Mouse (Mus musculus) thymus, adult 18-20 months (tissue): ENCODE data around the gene Tmem14c.
"Not testable (repeated sequence)": the region's sequence is repeated elsewhere in the genome, so short reads cannot be mapped to it uniquely, and the experiment has no call there.

ENCODE experiments used
- DNase-seq, 2 experiments: peaks; one replicate each; pipeline ENCODE4 v3.0.0; 2022; ENCODE audit warnings: mixed read lengths in 2 of 2

Gene Tmem14c

DNA sequence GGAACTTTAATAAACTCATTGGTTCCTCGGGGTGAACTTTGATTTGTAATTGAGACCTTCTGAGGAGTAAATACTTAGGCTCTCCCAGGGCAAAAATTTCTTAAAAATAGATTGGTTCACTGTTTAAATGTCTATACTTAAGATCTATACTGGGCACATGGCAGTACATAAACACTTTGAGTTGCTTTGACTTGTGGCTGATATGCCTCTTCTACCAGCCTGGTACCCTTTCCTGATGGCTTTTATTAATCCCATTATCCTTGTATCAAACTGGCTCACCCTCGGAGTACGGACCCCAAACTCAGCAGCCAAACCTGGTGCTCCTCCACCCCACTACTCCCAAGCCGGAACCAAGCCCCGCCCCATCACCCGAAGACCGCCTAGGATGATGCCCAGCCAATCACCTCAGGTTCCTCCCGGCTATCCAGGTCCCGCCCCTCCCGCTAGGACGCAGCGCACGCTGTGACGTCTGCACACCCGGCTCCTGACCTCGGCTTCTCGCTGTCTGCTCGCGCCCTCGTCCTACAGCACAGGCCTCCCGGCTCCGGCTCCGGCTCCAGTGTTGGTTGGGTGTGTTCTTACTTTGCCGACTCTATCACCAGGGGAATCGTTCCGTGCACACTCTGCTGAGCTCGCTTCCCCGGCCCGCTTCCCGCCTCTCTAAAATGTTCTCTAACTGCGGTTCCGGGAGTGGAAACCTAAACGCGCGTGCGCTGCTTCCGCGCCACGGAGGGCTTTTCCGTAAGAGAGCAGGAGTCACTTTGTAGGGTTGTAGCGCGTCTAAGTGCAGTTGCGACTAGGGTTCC lies at the start of gene Tmem14c:
Tmem14c (plus strand) TSS at position 464 of the 806 bp plus-strand sequence.
- DNase-seq: peak; percentile 89 to 92

DNA sequence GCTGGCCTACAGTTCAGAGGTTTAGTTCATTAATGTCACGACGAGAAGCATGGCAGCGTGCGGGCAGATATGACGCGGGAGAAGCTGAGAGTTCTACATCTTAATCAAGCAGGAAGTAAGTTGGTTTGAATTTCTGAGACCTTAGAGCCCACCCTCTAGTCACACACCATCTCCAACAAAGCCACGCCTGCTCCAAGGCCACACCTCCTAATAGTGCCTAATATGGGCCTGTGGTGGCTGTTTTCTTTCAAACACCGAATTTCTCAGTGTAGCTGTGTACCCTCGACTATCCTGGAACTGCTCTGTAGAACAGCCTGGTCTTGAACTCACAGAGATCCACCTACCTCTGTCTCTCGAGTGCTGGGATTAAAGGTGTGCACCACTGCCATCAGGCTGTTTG lies 48.5 kb upstream of the Tmem14c start:
- no peak for DNase-seq

DNA sequence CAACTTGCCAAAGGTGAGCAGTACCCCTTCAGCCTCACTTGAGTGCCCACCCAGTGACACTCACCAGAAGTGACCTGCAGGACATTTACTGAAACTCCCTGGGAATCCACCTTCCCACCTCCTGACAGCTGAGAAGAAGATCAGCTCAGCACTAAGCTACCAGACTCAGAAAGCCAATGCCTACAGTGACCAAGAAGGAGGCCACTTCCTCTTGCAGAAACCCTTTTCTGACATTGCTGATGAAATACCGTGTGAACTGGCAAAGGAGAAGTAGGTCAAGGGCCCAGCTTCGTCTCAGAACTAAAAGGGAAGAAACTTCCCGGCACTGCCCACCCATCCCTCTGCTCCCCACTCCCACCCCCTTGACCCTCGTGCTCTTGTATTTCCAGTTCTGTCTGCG lies 47.5 kb upstream of the Tmem14c start:
- no peak for DNase-seq

DNA sequence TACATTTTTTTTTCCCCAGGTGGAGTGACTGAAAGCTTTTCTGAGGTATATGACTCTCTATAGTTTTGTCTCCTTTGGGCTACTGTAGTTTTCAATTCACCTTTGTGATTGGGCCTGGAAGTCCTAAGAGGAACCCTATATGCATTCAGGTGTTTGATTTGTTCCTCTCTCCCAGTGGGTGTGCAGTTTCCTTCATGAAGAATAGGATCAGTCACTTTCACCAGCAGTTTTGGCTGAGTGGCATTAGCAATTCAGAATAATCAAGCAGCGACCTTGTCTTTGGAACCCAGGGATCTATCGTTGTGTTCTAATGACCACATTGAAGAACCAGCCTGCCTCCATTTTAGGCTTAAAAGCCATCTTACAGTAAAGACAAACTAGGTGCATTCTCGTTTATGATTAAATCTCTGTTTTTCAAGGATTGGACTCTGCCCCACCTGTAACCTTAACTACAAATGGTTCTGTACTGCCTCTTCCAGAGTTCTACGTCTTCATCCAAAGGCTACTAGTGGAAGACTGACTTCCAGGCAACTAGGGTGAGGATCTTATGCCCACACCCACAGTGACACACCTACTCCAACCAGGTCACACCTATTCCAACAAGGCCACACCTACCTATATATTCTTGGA lies 46.2 kb upstream of the Tmem14c start:
- DNase-seq: no peak

DNA sequence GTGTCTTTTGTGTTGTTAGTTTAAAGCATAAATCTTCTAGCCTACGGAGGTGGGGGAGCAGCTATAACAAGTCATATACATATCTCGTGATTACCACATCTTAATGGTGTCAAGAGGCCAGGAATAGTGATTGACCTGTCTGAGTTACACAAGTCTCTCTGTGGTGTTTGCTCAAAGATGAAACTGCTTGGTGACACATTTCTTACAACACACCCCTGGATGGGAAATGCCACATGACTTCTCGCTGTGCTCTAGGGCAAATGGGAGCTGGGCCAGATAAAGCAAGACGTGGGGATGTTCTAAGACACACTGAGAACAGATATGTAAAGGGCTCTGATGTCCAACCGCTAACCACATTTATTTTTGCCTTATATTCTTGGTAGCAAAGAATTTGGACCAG lies 44.8 kb upstream of the Tmem14c start:
- DNase-seq: no peak

DNA sequence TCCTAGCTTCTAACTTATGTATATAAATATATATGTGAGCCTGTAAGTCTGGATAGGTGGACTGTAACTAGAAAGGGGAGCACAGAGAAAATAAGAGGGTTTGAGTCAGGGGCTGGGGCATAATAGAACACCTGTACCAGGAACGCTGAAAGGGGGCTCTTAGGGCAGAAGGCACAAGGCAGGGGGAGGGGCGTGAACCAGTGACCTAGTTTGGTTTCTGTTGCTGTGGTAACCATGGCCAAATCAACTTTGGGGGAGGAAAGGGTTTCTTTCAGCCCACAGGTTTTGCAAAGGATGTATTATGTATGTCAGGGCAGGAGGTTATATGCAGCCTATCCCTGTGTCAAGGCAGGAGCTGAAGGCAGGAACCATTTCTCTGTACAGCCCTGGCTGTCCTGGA lies 44.3 kb upstream of the Tmem14c start:
- DNase-seq: peak; percentile 58 to 68

DNA sequence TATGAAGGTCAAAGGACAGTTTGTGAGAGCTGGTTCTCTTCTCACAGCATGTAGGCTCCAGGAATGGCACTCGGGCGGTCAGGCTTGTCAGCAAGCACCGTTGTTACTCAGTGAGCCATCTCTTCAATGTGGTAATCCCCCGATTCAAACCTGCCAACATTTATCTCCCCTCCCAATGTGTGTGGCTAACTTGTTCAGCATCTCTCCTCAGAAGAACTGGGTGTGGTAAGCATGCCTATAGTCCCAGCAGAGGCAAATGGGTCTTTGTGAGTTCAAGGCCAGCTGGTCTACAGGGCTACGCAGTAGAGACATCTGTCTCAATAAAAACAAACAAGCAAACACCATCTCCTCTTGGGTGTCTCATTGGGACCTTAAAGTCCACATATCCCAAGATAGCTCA lies 43.1 kb upstream of the Tmem14c start:
- DNase-seq: no peak

DNA sequence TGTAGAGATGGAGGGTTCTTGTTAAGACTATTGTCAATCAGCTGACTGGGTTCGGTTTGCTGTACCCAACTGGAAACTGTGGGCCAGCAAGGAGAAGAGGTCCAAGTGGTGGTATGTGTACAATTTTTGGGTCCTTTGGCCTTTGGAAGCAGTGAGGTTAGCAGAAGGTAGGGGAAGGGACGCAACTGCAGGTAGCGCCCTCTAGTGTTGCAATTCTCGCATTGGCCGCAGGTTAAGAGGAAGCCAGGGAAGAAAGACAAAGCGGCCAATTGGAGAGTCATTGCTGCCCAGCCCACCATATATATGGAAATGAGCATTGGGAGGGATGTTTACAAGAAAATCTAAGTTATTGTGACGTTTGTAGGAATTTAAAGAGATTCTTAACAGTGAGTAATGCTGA lies 38.5 kb upstream of the Tmem14c start:
- peak in 1 of 2 experiments; percentile 20 for DNase-seq

DNA sequence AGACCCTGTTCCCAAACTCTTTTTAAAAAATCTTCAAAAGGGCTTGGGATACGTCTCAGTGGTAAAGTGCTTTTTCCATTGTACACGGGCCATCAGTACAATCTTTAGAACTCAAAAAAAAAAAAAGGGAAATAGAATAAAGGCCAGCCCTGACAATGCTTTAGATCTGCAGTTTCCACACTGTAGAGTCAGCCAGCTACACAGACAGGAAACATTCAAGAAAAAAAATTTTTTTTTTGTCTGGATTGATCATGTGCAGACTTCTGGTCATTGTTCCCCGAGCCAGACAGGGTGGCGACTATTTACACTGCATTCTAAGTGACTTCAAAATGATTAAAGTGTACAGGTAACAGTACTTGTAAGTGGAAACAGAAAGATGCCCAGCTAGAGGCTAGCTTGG lies 37.4 kb upstream of the Tmem14c start:
- DNase-seq: no peak

DNA sequence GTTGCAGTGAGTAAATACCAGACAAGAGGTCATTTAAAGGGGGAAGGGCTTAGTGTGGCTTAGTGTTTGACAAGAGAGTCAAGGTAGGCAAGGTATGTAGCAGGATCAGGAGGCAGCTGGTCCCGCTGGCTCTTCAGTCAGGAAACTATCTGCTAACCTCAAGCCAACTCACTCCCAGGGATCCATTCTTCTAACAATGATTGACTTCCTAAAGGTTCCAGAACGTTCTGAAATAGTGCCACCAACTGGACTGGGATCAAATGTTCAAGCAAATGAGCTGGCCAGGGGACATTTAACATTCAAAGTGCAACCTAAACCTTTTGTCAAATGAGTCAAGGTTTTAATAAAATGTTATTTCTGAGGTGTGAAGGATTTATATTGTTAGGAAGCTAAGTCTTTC lies 36.8 kb upstream of the Tmem14c start:
- DNase-seq: no peak

DNA sequence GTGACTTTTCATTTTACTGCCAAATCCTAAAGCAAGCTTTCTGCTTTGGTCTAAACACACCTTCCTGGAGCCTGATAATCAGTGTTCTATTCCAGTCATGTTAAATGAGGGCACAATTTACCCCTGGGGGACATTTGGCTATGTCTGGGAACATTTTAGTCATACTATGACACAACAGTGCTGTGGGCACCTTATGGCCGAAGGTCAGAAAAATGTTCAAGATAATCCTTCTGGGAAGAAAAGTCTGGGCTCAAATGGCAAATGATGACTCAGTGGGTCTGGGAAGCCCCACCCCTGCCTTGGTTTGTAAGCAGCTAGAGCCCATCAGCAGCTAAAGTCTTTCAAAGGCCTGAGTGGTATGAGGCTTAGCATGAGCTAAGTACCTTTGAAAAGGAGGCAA lies 33.3 kb upstream of the Tmem14c start:
- DNase-seq: no peak

DNA sequence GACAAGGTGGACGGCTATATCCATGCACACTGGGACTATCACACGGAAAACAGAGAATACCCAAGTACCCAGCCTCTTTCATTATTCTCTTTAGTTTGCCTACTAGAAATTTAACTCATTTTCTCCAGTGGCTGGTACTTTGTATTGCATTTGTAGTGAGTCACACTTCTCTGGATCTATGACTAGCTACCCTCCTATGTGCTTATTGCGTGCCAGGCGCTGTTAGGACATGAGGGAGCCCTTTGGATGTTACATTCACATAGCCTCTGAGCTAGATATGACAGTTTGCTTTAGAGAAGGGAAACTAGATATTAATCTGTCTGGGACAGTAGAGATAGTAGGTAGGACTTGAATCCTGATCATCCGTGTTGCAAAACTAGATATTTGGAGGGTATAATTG lies 30.0 kb upstream of the Tmem14c start:
- no peak for DNase-seq

DNA sequence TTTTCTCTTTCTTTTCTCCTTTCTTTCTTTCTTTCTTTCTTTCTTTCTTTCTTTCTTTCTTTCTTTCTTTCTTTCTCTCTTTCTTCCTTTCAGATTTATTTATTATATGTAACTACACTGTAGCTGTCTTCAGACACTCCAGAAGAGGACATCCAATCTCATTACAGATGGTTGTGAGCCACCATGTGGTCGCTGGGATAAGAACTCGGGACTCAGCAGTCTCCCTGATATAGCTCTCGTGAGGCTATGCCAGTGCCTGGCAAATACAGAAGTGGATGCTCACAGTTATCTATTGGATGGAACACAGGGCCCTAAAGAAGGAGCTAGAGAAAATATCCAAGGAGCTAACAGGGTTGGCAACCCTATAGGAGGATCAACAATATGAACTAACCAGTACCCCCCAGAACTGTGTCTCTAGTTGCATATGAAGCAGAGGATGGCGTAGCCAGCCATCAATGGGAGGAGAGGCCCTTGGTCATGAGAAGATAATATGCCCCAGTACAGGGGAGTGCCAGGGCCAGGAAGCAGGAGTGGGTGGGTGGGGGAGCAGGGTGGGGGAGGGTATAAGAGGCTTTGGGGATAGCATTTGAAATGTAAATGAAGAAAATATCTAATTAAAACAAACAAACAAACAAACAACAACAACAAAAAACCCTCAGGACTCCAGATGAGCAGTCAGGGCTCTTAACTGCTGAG lies 28.3 kb upstream of the Tmem14c start:
- not testable (repeated sequence) for DNase-seq

DNA sequence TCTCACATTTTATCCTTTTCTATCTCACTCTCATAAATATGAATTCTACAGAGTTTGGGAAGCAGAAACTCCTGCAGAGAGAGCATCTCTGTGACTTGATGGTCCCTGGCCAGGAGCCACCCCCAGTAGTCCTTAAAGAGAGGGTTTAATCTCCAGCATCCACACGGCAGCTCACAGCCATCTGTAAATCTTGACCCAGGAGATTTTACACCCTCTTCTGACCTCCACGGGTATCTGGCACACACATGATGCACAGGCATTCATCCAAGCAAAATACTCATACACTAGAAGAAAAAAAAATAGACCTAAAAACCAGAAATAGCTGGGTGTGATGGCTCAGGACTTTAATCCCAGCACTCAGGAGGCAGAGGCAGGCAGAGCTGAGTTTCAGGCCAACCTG lies 27.7 kb upstream of the Tmem14c start:
- DNase-seq: no peak

DNA sequence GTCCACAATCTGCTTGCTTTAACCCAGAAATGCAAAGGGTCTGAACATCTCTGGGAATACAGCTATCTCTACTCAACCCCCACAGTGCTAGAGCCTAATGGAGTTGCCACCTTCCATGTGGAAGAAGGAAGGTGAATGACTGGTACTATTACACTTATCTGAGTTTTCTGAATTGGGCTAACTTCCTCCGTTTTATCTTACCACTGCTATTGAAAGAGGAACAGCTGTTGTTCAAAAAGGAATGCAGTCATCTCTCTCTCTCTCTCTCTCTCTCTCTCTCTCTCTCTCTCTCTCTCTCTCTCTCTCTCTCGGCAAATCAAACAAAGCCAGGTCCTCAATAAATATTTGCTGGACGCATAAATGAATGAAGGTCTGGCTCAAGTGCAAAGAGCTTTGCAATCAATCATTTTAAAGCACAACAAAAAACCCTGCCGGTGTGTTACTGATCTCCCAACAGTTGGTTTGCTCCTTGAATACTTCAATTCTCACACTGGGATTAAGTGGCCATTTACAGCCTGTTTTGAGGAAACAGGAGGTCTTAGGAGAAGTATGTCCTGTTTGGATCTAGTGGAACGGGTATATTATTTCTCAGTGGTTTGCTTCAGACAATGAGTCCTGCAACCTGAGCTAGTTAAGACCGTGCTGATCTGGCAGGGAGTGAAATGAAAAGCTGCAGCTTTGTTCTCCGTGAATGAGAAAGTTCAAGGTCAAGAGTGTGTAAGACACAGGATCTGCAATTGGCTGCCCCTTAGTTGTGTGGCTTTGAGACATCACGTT lies 21.4 kb upstream of the Tmem14c start:
- no peak for DNase-seq

DNA sequence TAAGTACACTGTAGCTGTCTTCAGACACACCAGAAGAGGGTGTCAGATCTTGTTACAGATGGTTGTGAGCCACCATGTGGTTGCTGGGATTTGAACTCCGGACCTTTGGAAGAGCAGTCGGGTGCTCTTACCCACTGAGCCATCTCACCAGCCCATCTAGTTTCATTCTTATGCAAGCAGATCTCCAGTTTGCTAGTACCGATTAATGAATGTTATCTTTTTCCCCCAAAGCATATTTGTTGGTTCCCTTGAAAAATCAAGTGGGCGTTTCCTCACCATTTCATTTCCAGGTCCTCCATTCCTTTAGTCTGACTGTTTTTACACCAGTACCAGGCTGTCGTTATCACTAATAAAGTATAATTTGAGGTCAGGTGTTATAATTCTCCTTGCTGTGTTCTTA lies 17.6 kb upstream of the Tmem14c start:
- DNase-seq: not testable (repeated sequence)

DNA sequence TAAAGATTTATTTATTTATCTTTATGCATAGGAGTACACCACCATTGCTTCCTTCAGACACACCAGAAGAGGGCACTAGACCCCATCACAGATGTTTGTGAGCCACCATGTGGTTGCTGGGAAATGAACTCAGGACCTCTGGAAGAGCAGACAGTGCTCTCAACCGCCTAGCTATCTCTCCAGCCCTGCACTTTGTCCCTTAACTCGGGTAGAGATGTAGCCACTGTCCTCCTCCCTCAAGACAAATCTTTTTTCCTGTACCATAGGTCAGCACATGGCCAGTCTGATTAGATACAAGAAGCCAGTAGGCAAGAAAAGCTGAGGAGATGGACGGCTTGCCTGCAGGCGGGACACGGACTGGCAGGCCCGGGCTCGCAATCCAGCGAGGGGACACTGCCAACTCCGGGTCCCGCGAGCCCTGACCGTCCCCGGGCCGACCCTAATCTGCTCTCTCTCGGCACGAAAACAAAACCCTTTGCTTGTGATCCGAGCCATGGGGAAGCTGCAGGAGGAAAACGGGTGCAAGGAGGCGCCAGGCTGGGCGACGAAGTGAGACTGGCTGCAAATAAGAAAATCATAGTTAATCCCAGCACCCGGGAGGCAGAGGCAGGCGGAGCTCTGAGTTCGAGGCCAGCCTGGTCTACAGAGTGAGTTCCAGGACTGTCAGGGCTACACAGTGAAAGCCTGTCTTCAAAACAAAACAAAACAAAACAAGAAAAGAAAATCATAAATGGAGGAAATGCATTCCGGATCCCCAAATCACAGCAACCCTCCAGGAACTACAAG lies 15.8 kb upstream of the Tmem14c start:
- DNase-seq: peak; percentile 19 to 29

DNA sequence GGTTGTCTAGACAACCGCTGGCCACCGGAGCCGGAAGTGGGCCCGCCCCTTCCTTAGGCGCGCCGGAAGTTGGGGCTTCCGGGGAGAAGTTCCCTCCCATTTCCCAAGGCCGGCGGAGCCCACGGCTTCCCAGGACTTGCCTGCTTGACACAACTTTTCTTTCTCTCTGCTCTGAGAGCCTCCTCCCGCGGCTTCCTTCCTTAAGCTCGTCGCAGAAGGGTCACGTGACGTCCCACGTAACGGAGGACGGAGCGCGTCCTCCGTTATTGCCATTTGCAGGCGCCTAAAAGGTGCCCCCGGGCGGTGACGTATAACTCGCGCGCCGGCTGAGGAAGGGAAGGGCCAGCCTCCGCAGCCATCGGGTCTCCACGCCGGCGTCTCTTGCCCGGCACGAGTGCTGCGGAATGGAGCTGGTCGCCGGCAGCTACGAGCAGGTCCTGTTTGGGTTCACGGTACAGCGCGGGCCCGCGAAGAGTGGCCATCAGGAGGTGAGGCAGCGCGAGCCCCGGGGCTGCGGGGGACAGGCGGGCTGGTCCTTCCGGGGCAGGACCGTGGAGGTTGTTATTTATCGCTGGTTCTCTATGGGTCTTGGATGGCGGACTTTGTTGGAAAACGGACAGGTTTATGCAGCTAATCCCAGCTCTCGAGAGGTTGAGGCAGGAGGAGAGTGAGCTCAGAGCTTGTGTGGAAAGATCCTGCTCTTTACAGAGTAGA lies 15.0 kb upstream of the Tmem14c start, which contains the start of gene Pak1ip1:
Pak1ip1 (plus strand) TSS at position 98 of the 714 bp plus-strand sequence.
- peak; percentile 79 to 84 for DNase-seq

DNA sequence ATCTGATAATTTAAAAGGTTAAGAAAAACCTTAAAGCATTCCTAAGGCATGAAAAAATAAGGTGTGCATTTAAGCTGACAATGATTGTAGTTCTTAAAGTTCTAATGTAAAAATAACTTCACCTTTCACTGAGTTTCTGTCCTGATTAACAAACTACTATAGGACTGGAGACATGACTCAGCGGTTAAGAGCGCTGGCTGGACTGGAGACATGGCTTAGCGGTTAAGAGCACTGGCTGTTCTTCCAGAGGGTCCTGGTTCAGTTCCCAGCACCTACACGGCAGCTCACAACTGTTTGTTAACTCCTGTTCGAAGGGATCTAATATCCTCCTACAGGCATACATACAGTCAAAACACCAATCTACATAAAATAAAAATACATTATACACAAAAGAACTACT lies 14.1 kb upstream of the Tmem14c start:
- DNase-seq: no peak

DNA sequence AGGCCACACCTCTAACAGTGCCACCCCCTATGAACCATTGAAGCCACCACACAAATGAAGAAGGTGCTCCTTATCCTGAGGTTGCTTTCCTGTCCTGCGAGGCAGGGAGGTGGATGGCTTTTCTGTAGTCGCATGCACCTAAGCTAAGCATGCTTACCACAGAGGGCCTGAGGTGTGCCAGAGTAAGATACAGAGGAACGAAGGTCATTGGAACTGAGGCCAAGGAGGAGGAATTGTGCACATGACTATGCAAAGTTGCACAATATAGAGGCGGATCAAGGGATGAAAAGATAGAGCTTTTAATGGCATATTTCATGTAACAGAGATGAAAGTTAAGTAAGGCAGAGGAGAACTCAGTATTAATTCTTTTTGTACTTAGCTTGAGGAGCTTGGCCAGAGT lies 9.8 kb upstream of the Tmem14c start:
- DNase-seq: no peak

DNA sequence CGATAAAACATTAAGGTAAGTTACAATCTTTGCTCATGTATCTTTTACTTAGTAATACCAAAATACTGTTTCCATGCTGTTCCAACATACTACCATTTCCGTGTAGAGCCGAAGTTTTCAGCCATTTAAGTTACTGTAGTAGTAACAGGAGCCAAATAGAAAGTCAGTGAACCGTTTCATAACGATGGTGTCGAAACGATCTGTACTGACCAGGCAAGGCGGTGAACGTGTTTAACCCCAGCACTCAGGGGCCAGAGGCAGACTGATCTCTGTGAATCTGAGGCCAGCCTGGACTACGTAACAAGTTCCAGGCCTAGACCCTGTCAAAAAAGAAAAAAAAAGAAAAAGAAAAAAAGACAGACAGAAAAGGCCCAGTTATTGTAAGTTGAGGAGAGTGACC lies 7.8 kb upstream of the Tmem14c start:
- no peak for DNase-seq

DNA sequence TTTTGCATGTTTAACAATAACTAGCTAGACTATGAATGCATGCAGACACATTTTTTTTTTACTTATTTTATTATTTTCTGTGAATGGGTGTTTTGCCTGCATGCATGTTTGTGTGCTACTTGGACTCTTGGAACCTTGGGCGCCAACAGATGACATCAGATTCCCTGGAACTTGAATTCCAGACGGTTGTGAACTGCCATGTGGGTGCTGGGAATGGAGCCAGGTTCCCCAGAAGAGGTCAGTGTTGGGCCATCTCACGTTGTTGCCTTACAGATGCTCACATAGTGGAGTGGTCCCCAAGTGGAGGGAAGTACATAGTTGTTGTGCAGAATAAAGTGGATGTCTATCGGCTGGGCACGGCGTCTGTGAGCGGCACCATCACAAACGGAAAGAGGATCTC lies 7.1 kb upstream of the Tmem14c start:
- DNase-seq: no peak
